Mouse (Mus musculus): ENCODE data around the gene Gpr83. TPM values are rescaled to one million over a fixed set of nuclear protein-coding genes. Genes with fewer than 3 reads are reported as not detected.
A peak's percentile ranks its signal among the peaks of the same experiment; 100 is the strongest.

Gene Gpr83
- polyA plus RNA-seq, 1 experiment: not detected

GRCm38 (mm10) chr9:14832046-14832445 lies 28.0 kb upstream of the Gpr83 start:
- H3ac ChIP-seq (ENCODE audit: control insufficient read depth, insufficient read length): no peak overlapping the region

DNA sequence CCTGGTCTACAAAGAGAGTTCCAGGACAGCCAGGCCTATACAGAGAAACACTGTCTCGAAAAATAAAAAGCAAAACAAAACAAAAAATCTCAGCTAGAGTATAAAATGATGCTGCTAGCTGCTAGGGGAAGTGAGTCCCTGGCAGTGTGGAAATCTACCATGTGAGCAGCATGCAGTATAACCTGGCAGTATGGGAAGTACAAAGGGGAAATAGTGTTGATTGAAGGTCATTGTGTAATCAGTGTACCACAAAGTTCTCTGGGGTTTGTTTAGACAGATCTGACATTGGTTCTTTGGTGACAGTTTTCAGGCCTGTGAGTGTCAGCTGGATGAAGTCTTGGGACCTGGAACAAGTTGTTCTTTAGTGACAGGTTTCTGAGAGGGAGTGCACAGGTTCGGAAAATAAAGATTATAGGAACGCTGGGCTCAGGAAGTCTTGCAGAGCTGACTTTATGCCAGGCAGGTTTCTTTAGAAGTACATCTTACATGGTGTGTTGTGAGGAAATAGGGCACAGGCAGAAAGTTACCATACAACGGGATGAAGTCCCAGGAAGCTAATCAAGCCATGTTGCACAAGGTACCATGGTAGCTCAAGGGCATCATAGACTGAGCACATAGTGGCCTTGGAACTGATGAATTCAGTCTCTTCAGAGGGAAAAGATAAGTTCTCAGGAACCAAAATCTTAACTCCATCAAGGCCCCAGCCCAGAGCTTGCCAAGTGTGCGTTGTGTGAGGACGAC lies 24.5 kb upstream of the Gpr83 start:
- Histone ChIP-seq H3K4me3 (no peak overlapping the region), H3K36me3 (ENCODE audit: control insufficient read depth, insufficient read depth) (peaks cover 26% of the 10 kb centered on the region), H3ac (ENCODE audit: control insufficient read depth, insufficient read length) (no peak overlapping the region), H3K79me2 (ENCODE audit: control insufficient read depth, insufficient read depth) (no peaks in the 10 kb centered on the region), H3K4me2 (ENCODE audit: low read depth) (no peak overlapping the region), H3K27me3 (ENCODE audit: control insufficient read depth, insufficient read depth, insufficient read length) (no peaks in the 10 kb centered on the region)
- TF ChIP-seq POLR2A (IDR thresholded peaks at IDR 0.05; ENCODE audit: insufficient read length, low read depth): no peak
- TF ChIP-seq TCF12 (IDR thresholded peaks at IDR 0.05; ENCODE audit: insufficient read depth, poor library complexity, severe bottlenecking): no peak
- no peak for TF ChIP-seq POLR2AphosphoS2 (IDR thresholded peaks at IDR 0.05; ENCODE audit: insufficient read length, low read depth)
- TF ChIP-seq E2F4 (IDR thresholded peaks at IDR 0.05; ENCODE audit: insufficient read depth): no peak
- TF ChIP-seq MAX (IDR thresholded peaks at IDR 0.05; ENCODE audit: low read depth): no peak
- no peak for TF ChIP-seq MYOG (IDR thresholded peaks at IDR 0.05; ENCODE audit: control insufficient read depth in 1 of 3, insufficient read depth in 1 of 3, insufficient read length in 2 of 3, low read depth in 2 of 3)
- TF ChIP-seq CEBPB (IDR thresholded peaks at IDR 0.05; ENCODE audit: insufficient read depth, poor library complexity, severe bottlenecking): no peak
- TF ChIP-seq USF1 (IDR thresholded peaks at IDR 0.05; ENCODE audit: low read depth): no peak
- TF ChIP-seq REST (IDR thresholded peaks at IDR 0.05; ENCODE audit: insufficient read depth, insufficient read length): no peak
- TF ChIP-seq MYOD1 (IDR thresholded peaks at IDR 0.05; ENCODE audit: control insufficient read depth in 1 of 3, insufficient read length in 2 of 3, low read depth in 2 of 3): no peak
- no peak for TF ChIP-seq TCF3 (IDR thresholded peaks at IDR 0.05; ENCODE audit: insufficient read length, low read depth)
- TF ChIP-seq SRF (IDR thresholded peaks at IDR 0.05; ENCODE audit: control insufficient read depth, insufficient read length, low read depth): no peak

More at GRCm38 (mm10) chr9:14832046-14832445, 28.0 kb upstream of the Gpr83 start:
- H3K27me3 ChIP-seq (ENCODE audit: control insufficient read depth, insufficient read depth, insufficient read length): no peaks in the 10 kb centered on the region
- no peaks in the 10 kb centered on the region for H3K79me2 ChIP-seq (ENCODE audit: control insufficient read depth, insufficient read depth)
- peaks cover 26% of the 10 kb centered on the region for H3K36me3 ChIP-seq (ENCODE audit: control insufficient read depth, insufficient read depth)
- no peak overlapping the region for H3K4me3 ChIP-seq
- no peak overlapping the region for H3K4me2 ChIP-seq (ENCODE audit: low read depth)
- TF ChIP-seq TCF3 (IDR thresholded peaks at IDR 0.05; ENCODE audit: insufficient read length, low read depth): no peak
- TF ChIP-seq E2F4 (IDR thresholded peaks at IDR 0.05; ENCODE audit: insufficient read depth): no peak
- no peak for TF ChIP-seq POLR2AphosphoS2 (IDR thresholded peaks at IDR 0.05; ENCODE audit: insufficient read length, low read depth)
- no peak for TF ChIP-seq MAX (IDR thresholded peaks at IDR 0.05; ENCODE audit: low read depth)
- TF ChIP-seq MYOG (IDR thresholded peaks at IDR 0.05; ENCODE audit: control insufficient read depth in 1 of 3, insufficient read depth in 1 of 3, insufficient read length in 2 of 3, low read depth in 2 of 3): no peak
- no peak for TF ChIP-seq TCF12 (IDR thresholded peaks at IDR 0.05; ENCODE audit: insufficient read depth, poor library complexity, severe bottlenecking)
- no peak for TF ChIP-seq MYOD1 (IDR thresholded peaks at IDR 0.05; ENCODE audit: control insufficient read depth in 1 of 3, insufficient read length in 2 of 3, low read depth in 2 of 3)
- no peak for TF ChIP-seq REST (IDR thresholded peaks at IDR 0.05; ENCODE audit: insufficient read depth, insufficient read length)

DNA sequence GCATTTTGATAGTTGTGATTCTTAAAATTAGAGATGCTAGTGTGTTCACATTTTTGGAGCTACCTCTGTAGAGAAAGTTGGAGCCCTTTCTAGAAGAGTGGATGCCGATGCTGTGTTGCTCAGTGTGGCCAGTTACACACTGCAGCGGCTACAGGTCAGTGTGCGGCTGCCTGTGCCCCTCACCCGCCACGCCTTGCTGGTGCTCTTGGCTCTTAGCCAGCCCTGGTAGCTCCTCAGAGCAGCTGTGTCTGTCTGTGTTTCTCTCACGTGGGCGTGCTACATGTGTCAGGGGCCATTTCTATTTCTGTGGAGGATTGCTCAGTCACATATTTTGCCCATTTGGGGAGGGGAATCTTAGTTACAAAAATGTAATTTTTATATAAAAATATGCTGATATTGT lies 20.5 kb upstream of the Gpr83 start:
- Histone ChIP-seq H3ac (ENCODE audit: control insufficient read depth, insufficient read length) (no peak overlapping the region), H3K27me3 (ENCODE audit: control insufficient read depth, insufficient read depth, insufficient read length) (no peaks in the 10 kb centered on the region), H3K79me2 (ENCODE audit: control insufficient read depth, insufficient read depth) (no peaks in the 10 kb centered on the region), H3K4me3 (no peak overlapping the region), H3K4me2 (ENCODE audit: low read depth) (peak overlapping the region; percentile 55), H3K36me3 (ENCODE audit: control insufficient read depth, insufficient read depth) (no peaks in the 10 kb centered on the region)
- TF ChIP-seq POLR2A (IDR thresholded peaks at IDR 0.05; ENCODE audit: insufficient read length, low read depth) (no peak), TCF3 (IDR thresholded peaks at IDR 0.05; ENCODE audit: insufficient read length, low read depth) (peak; percentile 62), SRF (IDR thresholded peaks at IDR 0.05; ENCODE audit: control insufficient read depth, insufficient read length, low read depth) (no peak), POLR2AphosphoS2 (IDR thresholded peaks at IDR 0.05; ENCODE audit: insufficient read length, low read depth) (peak; percentile 47), REST (IDR thresholded peaks at IDR 0.05; ENCODE audit: insufficient read depth, insufficient read length) (no peak), CEBPB (IDR thresholded peaks at IDR 0.05; ENCODE audit: insufficient read depth, poor library complexity, severe bottlenecking) (no peak), USF1 (IDR thresholded peaks at IDR 0.05; ENCODE audit: low read depth) (no peak), MYOG (IDR thresholded peaks at IDR 0.05; ENCODE audit: control insufficient read depth in 1 of 3, insufficient read depth in 1 of 3, insufficient read length in 2 of 3, low read depth in 2 of 3) (peak; percentile 79 to 96 (median 93)), TCF12 (IDR thresholded peaks at IDR 0.05; ENCODE audit: insufficient read depth, poor library complexity, severe bottlenecking) (peak; percentile 32), MAX (IDR thresholded peaks at IDR 0.05; ENCODE audit: low read depth) (no peak), E2F4 (IDR thresholded peaks at IDR 0.05; ENCODE audit: insufficient read depth) (no peak), MYOD1 (IDR thresholded peaks at IDR 0.05; ENCODE audit: control insufficient read depth in 1 of 3, insufficient read length in 2 of 3, low read depth in 2 of 3) (peak in 2 of 3 experiments; percentile 97 to 98)

DNA sequence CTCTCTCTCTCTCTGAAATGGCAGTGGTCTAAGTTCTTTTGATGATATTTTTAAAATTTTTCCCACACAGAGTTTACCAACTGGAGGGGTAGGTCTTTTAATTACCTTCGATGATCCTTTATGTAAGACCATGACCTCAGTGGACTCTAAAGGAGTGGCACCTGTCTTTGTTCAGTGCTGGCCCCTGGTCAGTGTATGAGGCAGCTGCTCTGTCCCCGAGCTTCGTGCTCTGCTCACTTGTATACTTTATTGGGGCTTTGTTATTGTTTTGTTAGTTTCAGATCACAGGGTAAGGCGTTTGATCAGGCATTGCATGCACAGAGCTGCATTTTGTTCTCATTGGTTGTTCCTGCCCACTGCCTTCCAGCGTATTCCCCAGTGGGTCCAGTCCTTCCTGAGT lies 20.0 kb upstream of the Gpr83 start:
- TF ChIP-seq MYOD1 (IDR thresholded peaks at IDR 0.05; ENCODE audit: control insufficient read depth in 1 of 3, insufficient read length in 2 of 3, low read depth in 2 of 3) (peak in 2 of 3 experiments; percentile 25 to 57), MYOG (IDR thresholded peaks at IDR 0.05; ENCODE audit: control insufficient read depth in 1 of 3, insufficient read depth in 1 of 3, insufficient read length in 2 of 3, low read depth in 2 of 3) (peak in 2 of 3 experiments; percentile 10 to 52), SRF (IDR thresholded peaks at IDR 0.05; ENCODE audit: control insufficient read depth, insufficient read length, low read depth) (no peak)
- peak overlapping the region; percentile 55 for H3K4me2 ChIP-seq (ENCODE audit: low read depth)

More for the DNA sequence above, 20.0 kb upstream of the Gpr83 start:
- Histone ChIP-seq H3K4me3 (no peak overlapping the region), H3K36me3 (ENCODE audit: control insufficient read depth, insufficient read depth) (no peaks in the 10 kb centered on the region), H3K27me3 (ENCODE audit: control insufficient read depth, insufficient read depth, insufficient read length) (no peaks in the 10 kb centered on the region), H3K79me2 (ENCODE audit: control insufficient read depth, insufficient read depth) (no peaks in the 10 kb centered on the region), H3ac (ENCODE audit: control insufficient read depth, insufficient read length) (no peak overlapping the region)
